Mouse (Mus musculus) cerebellum, adult 9-11 months (tissue): ENCODE measurements around the gene Sparcl1.

Source experiments
- DNase-seq: peaks from one replicate; pipeline ENCODE4 v3.0.0; 2022

The Sparcl1 gene

GRCm38 (mm10) chr5:104060429-104060828 lies 53.1 kb downstream of the Sparcl1 start:
- DNase-seq, result no peak

- no peak for DNase-seq
These were observed 53.9 kb downstream of the Sparcl1 start for GRCm38 (mm10) chr5:104059628-104060027.

GRCm38 (mm10) chr5:104058021-104058420 lies 55.5 kb downstream of the Sparcl1 start:
- DNase-seq, result no peak

GRCm38 (mm10) chr5:104056295-104056694 lies 57.2 kb downstream of the Sparcl1 start:
- no peak for DNase-seq

- DNase-seq, result no peak
These were observed 57.7 kb downstream of the Sparcl1 start for GRCm38 (mm10) chr5:104055816-104056215.

- no peak for DNase-seq
These were observed 58.6 kb downstream of the Sparcl1 start for GRCm38 (mm10) chr5:104054938-104055337.

- no peak for DNase-seq
These were observed 60.6 kb downstream of the Sparcl1 start for GRCm38 (mm10) chr5:104052956-104053355.

GRCm38 (mm10) chr5:104048139-104048538 lies 65.4 kb downstream of the Sparcl1 start:
- peak; percentile 22 for DNase-seq

GRCm38 (mm10) chr5:104047200-104048105 lies 66.1 kb downstream of the Sparcl1 start:
- peak; percentile 30 for DNase-seq

GRCm38 (mm10) chr5:104046256-104047199 lies 67.0 kb downstream of the Sparcl1 start, which contains the start of gene Nudt9:
Nudt9 (plus strand) TSS chr5:104046306.
- DNase-seq, result peak; percentile 98

GRCm38 (mm10) chr5:104043704-104044103 lies 69.8 kb downstream of the Sparcl1 start:
- DNase-seq, result no peak

GRCm38 (mm10) chr5:104042906-104043305 lies 70.6 kb downstream of the Sparcl1 start:
- no peak for DNase-seq

GRCm38 (mm10) chr5:104039154-104039932 lies 74.2 kb downstream of the Sparcl1 start:
- no peak for DNase-seq

- DNase-seq, result no peak
These were observed 76.8 kb downstream of the Sparcl1 start for GRCm38 (mm10) chr5:104036686-104037085.

- no peak for DNase-seq
These were observed 77.7 kb downstream of the Sparcl1 start for GRCm38 (mm10) chr5:104035824-104036223.

- no peak for DNase-seq
These were observed 78.5 kb downstream of the Sparcl1 start for GRCm38 (mm10) chr5:104035066-104035465.

- no peak for DNase-seq
These were observed 81.0 kb downstream of the Sparcl1 start for GRCm38 (mm10) chr5:104032434-104033097.
